Mouse (Mus musculus): ENCODE measurements around the gene Apol7e.
"Not testable (repeated sequence)": the region's sequence is repeated elsewhere in the genome, so short reads cannot be mapped to it uniquely, and the experiment has no call there.

The Apol7e gene

DNA sequence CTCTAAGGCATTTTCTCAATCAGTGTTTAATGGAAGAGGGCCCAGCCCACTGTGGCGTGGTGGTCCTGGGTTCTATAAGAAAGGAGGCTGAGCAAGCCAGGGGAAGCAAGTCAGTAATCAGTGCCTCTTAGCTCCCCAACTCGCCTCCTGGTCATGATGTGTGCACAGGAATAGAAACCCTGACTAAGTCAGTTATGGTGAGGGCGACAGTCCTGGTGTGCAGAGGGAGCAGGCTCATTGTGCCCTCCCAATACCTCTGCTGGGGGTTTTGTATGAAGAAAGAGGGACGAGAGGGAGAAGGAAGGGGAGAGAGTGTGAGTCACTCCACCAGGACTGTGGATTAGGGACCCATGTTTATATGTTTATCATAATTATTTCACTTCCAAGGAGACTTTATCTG is 35.2 kb downstream of the Apol7e start:
- CTCF ChIA-PET: not testable (repeated sequence)

DNA sequence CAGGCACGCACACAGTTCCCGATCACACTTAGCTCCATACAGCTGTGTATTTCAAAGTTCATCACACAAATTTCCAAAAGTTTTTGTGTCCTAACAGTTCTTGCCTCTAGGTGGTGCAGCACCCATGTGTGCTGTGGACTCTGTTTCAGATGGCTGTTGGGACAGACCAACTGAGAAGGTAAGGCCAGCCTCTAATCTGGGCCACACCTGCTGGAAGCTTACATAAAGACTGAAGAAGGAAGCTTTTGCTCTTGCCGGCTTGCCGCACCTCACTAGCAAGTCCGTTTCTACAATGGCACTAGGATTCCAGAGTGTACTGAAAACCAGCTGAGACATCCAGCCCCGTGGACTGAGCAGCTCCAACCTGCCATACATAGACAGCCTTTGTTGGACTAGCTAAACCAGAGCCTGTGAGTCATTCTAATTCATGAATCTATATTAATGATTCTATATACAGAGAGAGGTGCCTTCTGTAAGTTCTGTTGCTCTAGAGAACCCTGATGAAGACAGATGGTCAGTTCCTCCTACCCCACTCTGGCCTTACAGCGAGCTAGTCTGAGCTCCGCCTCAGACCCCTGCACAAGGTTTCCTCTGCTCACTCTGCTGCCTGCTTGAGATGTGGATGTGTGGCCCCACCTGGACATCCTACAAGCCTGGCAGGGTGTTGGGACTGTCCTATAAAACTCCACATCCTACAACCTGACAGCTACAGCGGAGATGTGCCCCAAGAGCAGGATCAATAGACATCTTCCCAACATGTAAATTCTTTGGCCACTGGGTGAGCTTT is 42.0 kb downstream of the Apol7e start:
- ChIA-PET POLR2A (interaction anchor here in 1 of 4 experiments (0.6 to 1.0 kb wide), 2 partner anchors 166 to 230 kb away, joined by 3 read pairs; partner anchors contain the start of gene Eif3d), CTCF (interaction anchor here (0.6 to 2.0 kb wide), 24 partner anchors 9 to 1453 kb away, joined by 3 to 11 read pairs (median 4); partner anchors contain the start of gene Apol8 (in 2 of the 4))

More for the DNA sequence above, 35.2 kb downstream of the Apol7e start:
- POLR2A ChIA-PET: interaction anchor here in 1 of 4 experiments (0.6 kb wide), 1 partner anchor 188 kb away, joined by 4 read pairs; no protein-coding TSS in a partner anchor

DNA sequence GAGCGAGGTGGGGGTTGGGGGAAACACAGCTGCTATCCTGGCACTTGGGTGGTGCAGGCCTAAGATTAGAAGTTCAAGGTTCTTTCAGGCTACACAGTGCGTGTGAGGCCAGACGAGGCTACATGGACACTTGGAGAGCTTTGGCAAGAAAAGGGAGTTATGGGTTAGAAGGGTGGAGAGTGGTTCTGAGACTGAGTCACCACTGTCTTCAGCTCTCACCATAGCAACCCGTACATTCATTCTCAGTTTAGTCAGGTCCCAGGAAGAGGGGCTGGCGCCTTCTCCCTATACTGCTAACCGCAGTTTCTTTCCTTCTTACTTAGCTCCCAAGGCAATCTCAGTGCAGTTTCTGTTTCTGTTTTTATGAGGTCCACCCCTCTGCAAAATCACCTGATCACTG is 42.9 kb downstream of the Apol7e start:
- POLR2A ChIA-PET: not testable (repeated sequence)
- CTCF ChIA-PET: interaction anchor here in 3 of 4 experiments (0.9 to 2.0 kb wide), 10 partner anchors 8 to 498 kb away, joined by 3 to 11 read pairs (median 6); partner anchors contain the start of gene Apol8 (in 2 of the 3)

DNA sequence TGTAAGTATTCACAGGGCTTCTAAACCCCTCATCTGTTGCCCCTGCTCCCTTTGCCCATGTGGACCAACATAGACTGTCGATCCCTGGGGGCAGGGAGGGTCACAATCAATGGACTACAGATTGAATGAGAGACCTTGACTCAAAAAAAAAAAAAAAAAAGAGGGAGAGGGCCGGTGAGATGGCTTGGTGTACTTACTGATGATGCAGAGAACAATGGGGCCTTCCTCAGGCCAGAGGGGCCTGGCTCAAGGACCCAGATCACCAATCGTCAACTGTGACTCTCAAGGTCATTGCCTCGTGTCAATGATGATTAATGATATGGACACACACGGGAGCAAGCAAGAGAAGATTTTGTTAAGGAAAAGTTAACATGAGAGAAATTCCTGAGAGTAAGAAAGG is 46.0 kb downstream of the Apol7e start:
- CTCF ChIA-PET: no interaction called here
- POLR2A ChIA-PET: no interaction called here

DNA sequence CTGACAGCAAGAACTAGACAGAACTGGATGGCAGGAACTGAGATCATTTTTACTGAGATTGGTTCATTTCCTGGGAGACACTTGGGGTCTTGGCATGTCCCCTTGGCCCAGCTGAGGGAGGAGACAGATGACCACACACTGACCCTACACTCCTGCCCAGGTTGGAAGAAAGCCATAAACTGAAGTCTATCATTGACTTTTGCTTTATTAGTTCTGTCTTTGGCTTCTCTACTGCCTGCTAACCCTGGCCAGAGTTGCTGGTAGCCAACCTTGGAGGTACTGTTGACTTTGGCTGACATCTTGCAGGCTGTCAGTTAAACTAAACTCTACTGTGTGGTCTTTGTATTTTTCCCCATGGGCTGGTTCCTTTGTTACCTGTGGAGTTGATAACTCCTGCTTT is 46.4 kb downstream of the Apol7e start:
- ChIA-PET POLR2A (no interaction called here), CTCF (no interaction called here)

DNA sequence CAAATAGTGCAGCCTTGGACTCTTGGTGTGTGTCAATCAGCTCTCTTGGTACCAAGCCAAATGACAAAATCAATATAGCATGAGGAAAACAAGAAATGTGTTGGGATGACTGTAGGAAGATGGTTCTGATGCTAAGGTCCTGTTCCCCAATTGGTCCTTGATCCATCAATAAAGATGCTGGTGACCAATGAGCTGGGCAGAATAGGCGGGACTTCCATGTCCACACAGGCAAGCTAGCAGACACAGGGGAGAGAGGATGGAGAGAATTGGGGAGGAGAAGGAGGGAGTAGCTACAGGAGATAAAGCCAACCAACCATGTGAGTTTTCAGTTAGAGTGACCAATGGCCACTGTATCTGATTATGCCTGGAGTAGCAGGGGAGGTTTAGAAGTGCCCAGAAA is 47.7 kb downstream of the Apol7e start:
- ChIA-PET CTCF (interaction anchor here in 2 of 4 experiments (1.0 to 1.5 kb wide), 4 partner anchors 10 to 188 kb away, joined by 3 to 5 read pairs (median 3); partner anchors contain the start of gene Apol8 (in 2 of the 2)), POLR2A (interaction anchor here in 1 of 4 experiments (0.6 kb wide), 1 partner anchor 1106 kb away, joined by 4 read pairs; no protein-coding TSS in a partner anchor)

DNA sequence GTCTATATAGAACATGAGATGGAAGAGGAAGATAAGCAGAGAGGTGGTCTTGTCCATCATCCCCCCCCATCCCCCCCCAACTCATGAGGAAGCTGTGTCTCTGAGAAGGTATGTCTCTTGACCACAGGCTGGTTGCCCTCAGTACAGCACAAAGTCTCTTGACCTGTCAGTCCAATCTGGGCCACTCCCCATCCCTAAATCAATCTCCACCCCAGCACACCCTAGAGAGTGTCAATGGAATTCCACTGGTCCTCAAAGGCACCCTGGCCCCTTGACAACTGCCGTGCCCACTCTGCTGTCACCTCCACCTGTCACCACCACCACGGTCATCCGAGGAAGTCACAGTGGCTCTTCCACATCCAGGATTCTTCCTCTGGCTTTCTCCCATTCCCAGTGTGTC is 49.8 kb downstream of the Apol7e start:
- ChIA-PET POLR2A (interaction anchor here in 2 of 4 experiments (1.0 to 2.4 kb wide), 2 partner anchors 9 to 169 kb away, joined by 4 to 6 read pairs; no protein-coding TSS in a partner anchor), CTCF (interaction anchor here in 3 of 4 experiments (0.6 to 2.8 kb wide), 7 partner anchors 13 to 1238 kb away, joined by 3 to 10 read pairs (median 3); no protein-coding TSS in a partner anchor)

DNA sequence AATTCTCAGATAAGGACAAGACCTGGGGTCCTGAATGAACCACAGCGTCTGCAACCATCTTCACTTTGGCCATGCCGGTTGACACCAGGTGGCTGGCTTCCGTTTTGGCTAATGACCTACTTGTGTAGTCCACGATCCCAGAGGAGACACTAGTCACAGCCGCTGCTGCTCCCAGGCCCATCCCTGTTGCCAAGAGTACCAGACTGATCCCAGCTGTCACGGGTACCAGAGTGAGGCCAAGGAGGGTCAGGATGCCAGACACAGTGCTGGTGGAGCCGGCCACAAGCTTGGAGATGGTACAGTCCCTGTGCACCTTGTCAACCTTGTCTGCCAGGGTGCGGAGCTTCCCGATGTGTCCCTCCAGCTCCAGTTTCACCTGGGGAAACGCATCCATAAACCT is 51.1 kb downstream of the Apol7e start:
- CTCF ChIA-PET: interaction anchor here (0.6 to 2.8 kb wide), 13 partner anchors 9 to 490 kb away, joined by 3 to 10 read pairs (median 4); partner anchors contain the start of gene Txn2 (in 1 of the 4)
- POLR2A ChIA-PET: interaction anchor here in 2 of 4 experiments (0.7 to 2.4 kb wide), 4 partner anchors 168 to 383 kb away, joined by 3 to 6 read pairs (median 4); partner anchors contain the start of genes Eif3d (in 1 of the 2) and Foxred2 (in 1 of the 2)

DNA sequence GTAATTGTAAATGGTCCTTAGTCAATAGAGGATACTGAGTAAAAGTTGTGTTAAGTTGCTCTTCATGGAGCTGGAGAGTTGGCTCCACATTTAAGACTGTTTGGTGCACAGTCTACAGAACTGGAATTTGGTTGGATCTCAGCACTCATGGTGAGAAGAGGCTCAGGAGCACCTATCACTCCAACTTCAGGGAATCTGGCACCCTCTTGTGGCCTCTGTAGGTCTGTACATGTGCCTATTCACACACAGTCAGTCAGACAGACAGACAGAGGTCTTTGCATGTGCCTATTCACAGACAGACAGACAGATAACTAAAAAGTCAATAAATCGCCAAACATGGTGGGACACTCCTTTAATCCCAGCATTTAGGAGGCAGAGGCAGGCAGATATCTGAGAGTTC is 51.8 kb downstream of the Apol7e start:
- CTCF ChIA-PET: interaction anchor here (0.6 to 2.8 kb wide), 14 partner anchors 10 to 489 kb away, joined by 3 to 10 read pairs (median 4); partner anchors contain the start of gene Txn2 (in 1 of the 4)
- POLR2A ChIA-PET: interaction anchor here in 2 of 4 experiments (0.5 to 2.4 kb wide), 6 partner anchors 11 to 428 kb away, joined by 3 to 6 read pairs (median 4); partner anchors contain the start of gene Eif3d (in 1 of the 2)

DNA sequence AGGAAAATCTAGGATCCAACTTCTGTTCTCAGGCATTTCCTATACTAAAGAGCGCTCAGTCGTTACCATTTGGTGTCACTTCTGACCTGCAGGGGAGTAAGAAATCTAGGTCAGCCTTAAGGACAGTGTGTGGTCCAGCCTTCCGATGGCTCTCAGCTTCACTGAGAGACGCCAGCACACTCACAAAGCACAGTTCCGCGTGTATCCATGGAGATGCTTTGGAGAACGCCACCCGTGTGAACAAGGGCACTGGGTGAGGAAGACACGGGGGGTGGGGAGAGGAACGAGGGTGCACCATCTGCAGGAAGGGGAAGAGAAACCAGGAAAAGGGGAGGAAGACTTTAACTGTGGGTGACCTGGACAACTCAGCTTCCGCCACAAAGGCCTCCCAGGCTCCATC is 53.8 kb downstream of the Apol7e start:
- ChIA-PET POLR2A (no interaction called here), CTCF (interaction anchor here in 3 of 4 experiments (0.9 to 1.5 kb wide), 6 partner anchors 10 to 217 kb away, joined by 3 to 6 read pairs (median 3); no protein-coding TSS in a partner anchor)

DNA sequence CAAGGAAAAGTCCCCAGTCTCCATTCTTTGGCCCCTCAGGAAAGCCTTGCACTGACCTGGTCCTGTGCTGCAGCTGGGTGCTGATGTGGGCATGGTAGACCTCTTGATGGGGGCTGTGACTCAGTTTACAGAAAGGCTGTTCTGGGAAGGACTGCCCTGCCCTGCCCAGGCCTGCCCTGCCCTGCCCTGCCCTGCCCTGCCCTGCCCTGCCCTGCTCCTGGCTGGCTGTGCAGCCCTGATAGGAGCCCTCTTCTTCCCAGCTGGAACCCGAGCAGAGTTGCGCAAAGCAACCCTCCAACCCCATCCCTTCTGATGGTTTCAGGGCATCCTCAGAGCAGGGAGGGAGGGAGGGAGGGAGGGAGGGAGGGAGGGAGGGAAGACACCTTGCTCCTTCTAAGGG is 56.5 kb downstream of the Apol7e start:
- POLR2A ChIA-PET: interaction anchor here in 1 of 4 experiments (1.0 kb wide), 2 partner anchors 11 to 45 kb away, joined by 3 to 4 read pairs; no protein-coding TSS in a partner anchor
- CTCF ChIA-PET: interaction anchor here in 2 of 4 experiments (0.6 to 2.4 kb wide), 3 partner anchors 12 to 224 kb away, joined by 3 to 10 read pairs (median 5); no protein-coding TSS in a partner anchor

DNA sequence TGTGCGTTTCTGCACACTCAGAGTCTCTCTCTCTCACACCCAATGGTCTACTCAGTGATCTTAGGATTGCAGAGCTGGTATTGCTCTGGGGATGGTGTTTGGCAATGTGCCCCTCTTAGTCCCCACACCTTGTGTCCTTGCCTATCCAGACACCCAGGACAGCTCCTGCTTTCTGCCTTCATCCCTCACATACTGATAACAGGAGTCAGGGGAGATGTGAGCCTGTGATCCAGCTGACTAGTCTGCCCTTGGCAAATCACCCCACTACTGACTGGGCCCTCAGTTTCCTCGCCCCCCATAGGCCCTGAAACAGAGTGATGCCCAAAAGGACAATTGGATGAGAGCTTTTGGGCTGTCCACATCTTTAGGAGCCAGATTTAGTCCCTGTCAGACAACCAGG is 57.4 kb downstream of the Apol7e start:
- ChIA-PET CTCF (interaction anchor here in 2 of 4 experiments (0.9 to 2.7 kb wide), 9 partner anchors 10 to 420 kb away, joined by 3 to 10 read pairs (median 5); no protein-coding TSS in a partner anchor), POLR2A (interaction anchor here in 2 of 4 experiments (0.6 to 1.2 kb wide), 6 partner anchors 10 to 541 kb away, joined by 3 to 4 read pairs (median 3); no protein-coding TSS in a partner anchor)

DNA sequence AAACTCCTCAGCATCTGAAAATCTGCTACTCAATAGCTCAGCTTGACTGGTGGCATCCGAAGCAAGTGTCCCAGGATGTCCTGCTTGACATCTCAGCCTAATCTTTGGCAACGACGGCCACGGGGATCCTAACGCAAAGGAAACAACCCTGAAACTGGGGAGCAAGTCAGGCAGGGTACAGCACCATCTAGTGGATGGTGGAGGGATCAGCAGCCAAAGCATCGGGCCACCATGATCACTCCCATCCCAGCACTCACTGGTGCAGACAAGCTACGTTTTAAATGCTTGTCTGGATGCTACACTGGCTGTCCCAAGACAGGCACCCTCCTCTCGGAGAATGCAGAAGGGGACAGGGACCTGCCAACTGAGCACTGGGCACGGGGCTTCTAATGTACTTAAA is 58.2 kb downstream of the Apol7e start, which contains the start of gene Apol8:
Gene Apol8, minus strand, starts transcription at position 156 of the 400 bp plus-strand sequence.
- POLR2A ChIA-PET: interaction anchor here in 3 of 4 experiments (0.6 to 1.9 kb wide), 9 partner anchors 8 to 925 kb away, joined by 3 to 4 read pairs (median 3); partner anchors contain the start of gene Eif3d (in 1 of the 3)
- CTCF ChIA-PET: interaction anchor here (0.5 to 2.7 kb wide), 57 partner anchors 9 to 1011 kb away, joined by 3 to 29 read pairs (median 4); partner anchors contain the start of genes Myh9 (in 1 of the 4) and Txn2 (in 1 of the 4)

DNA sequence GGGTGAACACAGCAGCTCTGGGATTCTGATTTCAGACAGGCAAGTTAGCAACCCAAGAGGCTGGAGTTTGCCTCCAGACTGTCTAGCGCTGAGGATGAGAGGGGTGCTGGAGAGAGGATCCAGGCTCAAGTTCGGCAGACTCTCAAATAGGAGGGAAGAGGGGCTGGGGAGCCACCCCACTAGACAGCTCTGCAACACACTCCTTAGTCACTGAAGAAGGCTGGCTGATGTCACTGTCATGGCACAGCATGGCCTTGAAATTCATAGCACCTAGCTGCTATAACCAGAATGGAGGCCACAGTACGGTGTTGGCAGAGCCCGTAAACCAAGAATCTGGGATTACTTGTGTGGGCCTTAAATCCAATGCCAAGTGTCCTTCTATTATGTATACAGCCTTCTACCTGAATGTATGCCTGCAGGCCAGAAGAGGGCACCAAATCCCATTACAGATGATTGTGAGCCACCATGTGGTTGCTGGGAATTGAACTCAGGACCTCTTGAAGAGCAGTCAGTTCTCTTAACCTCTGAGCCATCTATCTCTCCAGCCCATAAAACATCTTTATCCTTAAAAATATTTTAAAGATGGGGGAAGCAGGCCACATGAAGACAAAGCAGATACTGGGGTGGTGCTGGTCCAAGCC is 59.0 kb downstream of the Apol7e start:
- CTCF ChIA-PET: interaction anchor here (0.5 to 2.7 kb wide), 55 partner anchors 8 to 1012 kb away, joined by 3 to 29 read pairs (median 4); partner anchors contain the start of genes Myh9 (in 1 of the 4) and Txn2 (in 1 of the 4)
- POLR2A ChIA-PET: interaction anchor here in 3 of 4 experiments (0.9 to 1.9 kb wide), 9 partner anchors 9 to 213 kb away, joined by 3 to 5 read pairs (median 4); partner anchors contain the start of gene Eif3d (in 1 of the 3)

DNA sequence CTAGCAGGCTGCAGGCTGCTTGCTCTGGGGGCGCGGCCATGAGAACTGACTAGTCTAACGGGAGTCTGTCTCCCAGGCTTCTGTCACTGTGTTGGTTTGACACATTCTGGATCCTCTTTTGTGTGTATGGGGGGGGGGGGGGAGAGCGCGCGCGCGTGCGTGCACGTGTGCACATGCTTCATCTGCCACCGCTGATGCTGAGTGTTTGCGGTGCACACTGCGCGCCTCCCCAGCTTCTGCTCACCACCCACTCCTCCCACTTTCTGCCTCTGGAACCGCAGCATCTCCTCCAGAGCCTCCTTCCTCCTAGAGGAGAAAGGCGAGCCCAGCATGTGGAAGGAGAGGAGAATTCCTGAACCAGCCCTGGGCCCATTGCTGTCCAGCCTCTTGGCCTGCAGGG is 61.4 kb downstream of the Apol7e start:
- ChIA-PET POLR2A (interaction anchor here in 2 of 4 experiments (0.7 to 3.2 kb wide), 5 partner anchors 11 to 885 kb away, joined by 3 to 12 read pairs (median 4); no protein-coding TSS in a partner anchor), CTCF (interaction anchor here (0.6 to 5.3 kb wide), 7 partner anchors 15 to 1135 kb away, joined by 3 to 50 read pairs (median 5); no protein-coding TSS in a partner anchor)

DNA sequence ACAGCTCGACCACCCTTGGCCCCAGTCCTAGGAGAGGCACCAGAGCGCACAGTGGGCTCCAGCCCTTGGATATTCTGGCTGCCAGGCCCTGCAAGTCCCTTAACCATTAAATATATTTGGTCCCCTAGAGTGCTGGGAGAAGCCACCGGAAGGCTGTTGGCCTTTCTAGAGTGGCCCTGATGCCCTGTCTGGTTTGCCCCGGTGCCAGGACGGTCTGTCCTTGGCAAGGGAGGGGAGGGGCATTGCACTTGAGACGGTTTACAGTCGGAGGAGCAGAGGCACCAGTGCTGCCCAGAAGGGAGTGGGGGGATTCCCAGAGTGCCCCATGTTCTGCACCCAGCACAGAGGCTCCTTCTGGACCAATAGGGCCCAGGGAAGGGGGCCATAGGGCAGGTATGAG is 62.4 kb downstream of the Apol7e start:
- ChIA-PET POLR2A (interaction anchor here in 3 of 4 experiments (0.8 to 3.2 kb wide), 9 partner anchors 9 to 209 kb away, joined by 3 to 12 read pairs (median 4); partner anchors contain the start of gene Eif3d (in 1 of the 3)), CTCF (interaction anchor here (0.6 to 7.6 kb wide), 14 partner anchors 8 to 478 kb away, joined by 3 to 117 read pairs (median 5); no protein-coding TSS in a partner anchor)

DNA sequence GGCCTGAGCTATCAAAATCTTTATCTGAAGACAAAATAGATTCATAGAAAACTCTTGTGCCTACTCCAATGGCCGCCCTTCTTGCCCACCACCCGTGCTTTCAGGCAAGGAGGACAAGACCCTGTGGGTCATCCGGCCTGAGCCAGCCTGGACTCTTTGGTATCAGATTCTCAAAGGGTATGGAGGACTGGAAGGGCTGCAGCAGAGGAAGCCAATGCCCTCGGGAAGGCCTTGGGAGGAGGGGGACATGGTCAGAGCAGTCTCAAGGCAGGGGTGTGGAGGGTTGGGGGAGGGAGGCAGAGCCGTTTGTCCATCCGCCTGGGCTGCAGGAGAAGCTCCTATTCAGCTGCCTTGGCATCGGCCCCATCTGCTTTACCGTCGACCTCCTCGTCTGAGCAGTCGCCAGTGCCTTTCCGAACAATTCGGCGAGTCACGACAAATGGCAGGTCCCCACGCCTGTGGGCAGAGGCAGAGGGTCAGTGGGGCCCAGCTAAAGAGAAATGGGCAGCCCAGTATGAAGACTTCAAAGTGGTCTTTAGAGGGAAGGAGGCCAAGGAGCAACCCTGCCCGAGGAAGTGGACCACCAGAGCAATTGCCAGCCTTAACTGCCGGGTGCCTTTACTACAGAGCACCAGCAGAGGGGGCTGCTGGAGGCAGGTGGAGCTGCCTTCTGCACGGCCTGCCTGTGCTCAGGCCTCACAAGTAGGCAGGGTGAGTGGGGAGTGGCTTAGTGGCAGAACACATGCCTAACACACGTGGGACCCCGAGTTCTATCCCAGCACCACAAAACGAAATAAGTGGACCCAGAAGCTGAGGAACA is 63.1 kb downstream of the Apol7e start:
- ChIA-PET CTCF (interaction anchor here (0.5 to 7.6 kb wide), 63 partner anchors 8 to 944 kb away, joined by 3 to 117 read pairs (median 4); partner anchors contain the start of genes Txn2 (in 2 of the 4) and Myh9 (in 1 of the 4)), POLR2A (interaction anchor here (0.5 to 3.2 kb wide), 42 partner anchors 8 to 211 kb away, joined by 3 to 18 read pairs (median 4); partner anchors contain the start of genes Eif3d (in 3 of the 4), Foxred2 (in 1 of the 4) and Myh9 (in 1 of the 4))
